Mouse (Mus musculus) ovary, adult 18-20 months (tissue): Measurements from ENCODE around the gene Olfr54.
"Not testable (repeated sequence)": the region's sequence is repeated elsewhere in the genome, so short reads cannot be mapped to it uniquely, and the experiment has no call there.

ENCODE experiments used
- DNase-seq: peaks from one replicate; pipeline ENCODE4 v3.0.0; 2022; ENCODE audit warnings: low spot score, mixed read lengths

Olfr54 gene

DNA sequence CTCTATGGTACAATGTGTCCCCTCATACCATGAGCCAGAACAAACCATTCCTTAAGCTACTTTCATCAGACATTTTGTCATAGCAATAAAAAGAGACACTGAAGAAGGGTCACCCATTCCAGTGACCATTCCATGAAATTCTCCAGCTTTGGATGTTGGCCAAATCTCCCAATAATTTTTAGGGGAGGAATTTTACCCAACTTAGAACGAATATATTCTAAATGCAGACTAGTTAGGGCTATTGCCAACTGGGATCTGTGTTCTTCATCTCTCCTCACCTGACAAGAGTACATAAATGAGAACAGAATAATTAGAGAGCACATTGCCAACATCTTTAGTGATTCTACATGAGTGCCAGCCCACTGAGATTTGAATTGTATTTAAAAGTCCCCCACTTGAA lies at the start of gene Olfr54:
TSS of gene Olfr54 (plus strand) at position 301 of the 400 bp plus-strand sequence.
- no peak for DNase-seq

- no peak for DNase-seq
These were observed 49.1 kb upstream of the Olfr54 start for GRCm38 (mm10) chr11:50964886-50965285.

DNA sequence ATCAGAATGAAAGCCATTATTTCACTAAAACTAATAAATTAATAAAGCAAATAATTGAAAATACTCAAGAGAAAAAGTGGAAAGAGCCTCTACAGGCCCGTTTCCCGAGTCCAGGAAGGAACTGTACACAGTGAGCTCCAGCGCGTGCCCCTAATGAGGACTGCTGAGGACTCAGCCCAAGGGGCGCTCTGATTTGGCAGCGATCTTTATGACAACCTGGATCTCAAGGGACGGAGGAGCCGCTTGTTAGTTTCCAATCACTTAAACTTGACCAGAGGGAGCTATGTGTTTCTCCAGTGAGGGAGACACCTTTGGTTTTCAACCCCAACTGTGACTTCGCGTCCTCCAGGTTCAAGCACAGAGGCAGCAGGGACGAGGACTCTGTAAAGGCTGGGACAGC lies 47.8 kb upstream of the Olfr54 start, which contains the start of gene Olfr1378:
TSS of gene Olfr1378 (plus strand) at position 301 of the 400 bp plus-strand sequence.
- DNase-seq = no peak

- DNase-seq = no peak
These were observed 36.8 kb upstream of the Olfr54 start for GRCm38 (mm10) chr11:50977216-50977615.

GRCm38 (mm10) chr11:50981667-50982066 lies 32.4 kb upstream of the Olfr54 start, which contains the start of gene Olfr1377:
Olfr1377 (plus strand) TSS chr11:50981967.
- DNase-seq = no peak

GRCm38 (mm10) chr11:51003296-51003695 lies 10.7 kb upstream of the Olfr54 start, which contains the start of gene Olfr51:
Olfr51 (plus strand) TSS chr11:51003596.
- no peak for DNase-seq

DNA sequence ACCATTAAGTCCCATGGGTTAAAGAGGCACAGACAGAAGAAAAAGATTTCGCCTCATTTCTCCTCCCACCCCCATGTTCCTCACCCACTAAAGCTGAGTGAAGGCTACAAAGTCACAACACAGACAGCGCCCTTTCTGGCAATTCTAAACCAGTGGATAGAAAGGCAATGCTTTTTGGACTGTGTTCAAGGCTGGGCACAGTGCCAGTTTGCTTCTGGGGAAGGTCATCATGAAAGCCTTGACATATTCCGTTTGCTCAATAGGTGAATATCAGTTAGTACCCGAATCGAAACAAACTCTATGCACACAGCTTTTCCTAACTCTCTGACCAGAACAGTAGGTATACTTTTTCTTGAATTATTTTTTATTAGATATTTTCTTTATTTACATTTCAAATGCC lies 2.2 kb upstream of the Olfr54 start:
- DNase-seq = peak; percentile 78

- no peak for DNase-seq
These were observed 2.3 kb downstream of the Olfr54 start for GRCm38 (mm10) chr11:51016341-51016740.

DNA sequence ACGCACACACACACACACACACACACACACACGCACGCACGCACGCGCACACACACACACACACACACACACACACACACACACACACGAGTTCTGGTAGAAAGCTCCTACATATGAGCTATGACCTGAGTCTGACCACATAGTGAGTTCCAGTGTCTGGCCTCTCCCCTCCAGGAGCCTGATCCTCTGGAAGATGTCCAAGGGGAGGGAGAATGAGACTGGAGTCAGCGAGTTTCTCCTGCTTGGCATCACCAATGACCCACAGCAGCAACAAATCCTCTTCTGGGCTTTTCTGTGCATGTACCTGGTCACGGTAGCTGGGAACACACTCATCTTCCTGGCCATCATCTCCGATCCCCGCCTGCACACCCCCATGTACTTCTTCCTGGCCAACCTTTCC lies 12.8 kb downstream of the Olfr54 start:
- not testable (repeated sequence) for DNase-seq

- DNase-seq = not testable (repeated sequence)
These were observed 15.3 kb downstream of the Olfr54 start for GRCm38 (mm10) chr11:51029381-51029780.

- no peak for DNase-seq
These were observed 16.2 kb downstream of the Olfr54 start for GRCm38 (mm10) chr11:51030225-51030624.

GRCm38 (mm10) chr11:51032851-51033250 lies 18.8 kb downstream of the Olfr54 start:
- no peak for DNase-seq

DNA sequence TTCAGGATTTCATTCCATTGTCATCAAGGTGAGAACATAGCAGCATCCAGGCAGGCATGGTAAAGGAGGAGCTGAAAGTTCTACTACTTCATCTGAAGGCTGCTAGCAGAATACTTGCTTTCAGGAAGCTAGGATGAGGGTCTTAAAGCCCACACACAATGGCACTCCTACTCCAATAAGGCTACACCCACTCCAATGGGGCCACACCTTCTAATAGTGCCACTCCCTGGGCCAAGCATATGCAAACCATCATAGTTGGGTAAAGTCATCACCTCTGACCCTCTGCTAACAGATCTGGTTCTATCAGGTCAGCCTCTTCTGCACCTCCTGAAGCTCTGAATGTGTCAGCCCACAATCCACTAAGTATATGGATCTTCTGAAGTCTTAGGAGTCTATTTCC lies 20.1 kb downstream of the Olfr54 start:
- not testable (repeated sequence) for DNase-seq

DNA sequence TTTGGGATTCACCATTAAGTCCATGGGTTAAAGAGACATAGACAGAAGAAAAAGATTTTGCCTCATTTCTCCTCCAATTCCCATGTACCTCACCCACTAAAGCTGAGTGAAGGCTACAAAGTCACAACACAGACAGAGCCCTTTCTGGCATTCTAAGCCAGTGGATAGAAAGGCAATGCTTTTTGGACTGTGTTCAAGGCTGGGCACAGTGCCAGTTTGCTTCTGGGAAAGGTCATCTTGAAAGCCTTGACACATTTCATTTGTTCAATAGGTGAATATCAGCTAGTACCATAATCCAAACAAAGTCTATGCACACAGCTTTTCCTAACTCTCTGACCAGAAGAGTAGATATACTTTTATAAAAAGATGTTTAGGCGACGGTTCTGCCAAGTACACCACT lies 21.9 kb downstream of the Olfr54 start:
- DNase-seq = peak; percentile 21

GRCm38 (mm10) chr11:51044776-51045175 lies 30.7 kb downstream of the Olfr54 start:
- DNase-seq = not testable (repeated sequence)

GRCm38 (mm10) chr11:51047809-51048208 lies 33.8 kb downstream of the Olfr54 start, which contains the start of gene Olfr1375:
Olfr1375 (plus strand) TSS chr11:51048109.
- not testable (repeated sequence) for DNase-seq

DNA sequence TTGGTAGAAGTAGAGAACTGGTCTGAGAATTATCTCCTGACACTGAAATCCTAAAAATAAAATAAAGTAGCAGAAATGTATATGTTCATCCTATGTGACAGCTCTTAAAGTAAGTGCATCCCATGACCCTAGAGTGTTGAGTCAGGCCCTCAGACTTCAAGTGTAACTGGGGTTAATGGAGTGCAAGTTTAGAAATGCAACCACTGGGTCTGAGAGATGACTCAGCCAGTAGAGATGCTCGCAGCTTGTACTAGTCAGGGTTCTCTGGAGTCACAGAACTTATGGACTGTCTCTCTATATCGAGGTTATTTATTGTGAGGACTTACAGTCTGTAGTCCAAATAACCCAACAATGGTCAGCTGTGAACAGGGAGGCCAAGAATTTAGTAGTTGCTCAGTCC lies 37.6 kb downstream of the Olfr54 start:
- DNase-seq = no peak

GRCm38 (mm10) chr11:51053230-51053629 lies 39.2 kb downstream of the Olfr54 start:
- no peak for DNase-seq

DNA sequence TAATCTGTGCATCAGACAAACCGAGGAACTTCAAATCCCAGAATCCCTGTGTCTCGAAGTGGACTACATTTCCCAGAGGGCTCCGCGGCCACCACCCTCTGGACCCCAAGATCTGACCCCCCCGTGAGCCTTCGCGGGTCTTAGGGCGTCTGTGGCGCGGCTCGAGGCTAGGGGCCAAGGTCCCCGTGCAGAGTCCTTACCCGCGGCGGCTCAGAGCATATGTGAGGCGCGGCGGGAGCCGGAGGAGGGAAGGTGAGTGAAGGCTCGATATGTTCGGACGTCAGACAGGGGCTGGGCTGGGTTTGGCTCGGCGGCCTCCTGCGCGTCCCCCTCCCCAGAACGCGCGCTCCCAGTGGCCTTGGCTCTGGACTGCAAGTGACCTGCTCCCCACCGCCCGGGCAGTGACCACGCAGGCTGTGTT lies 45.1 kb downstream of the Olfr54 start, which contains the start of gene Zfp354a:
TSS of gene Zfp354a (plus strand) at position 107 of the 421 bp plus-strand sequence.
- DNase-seq = peak; percentile 58

DNA sequence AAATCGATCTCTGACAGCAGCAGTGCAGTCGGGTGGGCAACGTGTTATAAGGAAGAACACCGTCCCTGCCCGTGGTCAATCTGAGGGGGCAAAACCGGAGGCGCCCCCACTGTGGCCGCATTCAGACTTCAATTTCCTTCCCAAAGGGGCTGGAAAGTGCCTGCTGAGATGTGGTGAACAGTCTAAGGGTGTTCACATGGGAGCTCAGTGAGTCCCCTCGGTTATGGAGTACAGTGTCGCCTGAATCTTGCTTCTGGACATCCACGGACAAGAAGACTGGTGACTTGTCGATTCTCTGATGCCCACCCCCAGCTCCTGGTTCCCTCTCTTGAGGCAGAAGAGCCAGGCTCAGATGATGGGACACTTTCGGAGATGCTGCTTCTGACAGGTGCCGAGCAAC lies 45.6 kb downstream of the Olfr54 start:
- DNase-seq = no peak

DNA sequence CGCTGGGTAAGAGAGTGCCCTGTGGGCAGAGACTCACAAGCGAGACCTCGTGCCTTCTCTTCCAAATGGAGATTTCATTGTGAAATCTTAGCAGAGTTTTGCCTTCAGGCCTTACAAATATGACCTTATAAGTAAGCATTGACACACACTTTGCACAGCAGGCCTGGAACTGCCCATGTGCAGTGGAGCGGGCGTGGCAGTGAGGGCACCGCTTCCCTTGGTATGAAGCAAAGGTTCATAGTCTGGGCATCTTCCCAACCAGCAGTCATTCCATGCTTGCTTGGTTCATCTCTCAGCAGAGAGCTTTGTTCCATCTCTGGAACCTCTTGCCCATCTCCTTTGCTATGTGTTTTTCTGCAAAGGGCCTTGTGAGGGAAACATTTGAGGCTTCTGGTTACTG lies 46.9 kb downstream of the Olfr54 start:
- DNase-seq = no peak

DNA sequence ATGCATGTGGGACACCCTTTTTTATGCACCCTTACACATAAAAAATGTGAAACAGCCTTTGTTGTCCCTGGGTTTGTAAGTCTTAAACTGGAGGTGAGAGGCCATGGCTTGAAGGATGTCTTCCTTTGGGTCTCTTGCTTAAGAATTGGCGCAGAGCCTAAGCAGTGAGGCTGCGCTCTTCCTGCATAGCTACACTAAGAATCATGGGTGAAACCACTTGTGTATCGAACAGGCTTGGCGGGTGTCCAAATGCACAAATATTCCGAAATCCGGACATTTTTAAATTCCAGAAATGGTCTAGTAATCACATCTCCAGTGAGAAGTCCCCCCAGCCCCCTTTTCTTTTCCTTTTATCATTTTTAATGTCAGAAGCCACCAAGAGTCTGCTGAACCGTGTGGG lies 49.2 kb downstream of the Olfr54 start:
- DNase-seq = no peak

DNA sequence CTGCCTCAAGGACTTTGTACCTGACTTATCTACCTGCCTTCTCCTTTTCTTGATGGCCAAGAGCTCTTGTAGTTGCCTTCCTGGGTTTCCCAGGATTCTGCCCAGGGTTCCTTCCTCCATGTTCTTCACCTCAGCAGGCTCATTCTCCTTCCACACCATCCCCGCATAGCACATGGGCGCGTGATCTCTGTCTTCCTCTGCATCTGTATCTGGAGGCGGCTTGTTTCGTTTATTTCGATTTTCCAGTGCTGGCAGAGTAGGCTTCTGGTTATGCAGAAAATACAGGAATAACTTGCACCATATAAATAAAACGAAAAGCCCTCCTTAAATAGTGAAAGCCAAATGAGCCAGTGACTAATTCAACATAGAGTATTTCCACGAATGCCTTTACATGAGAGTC lies 49.8 kb downstream of the Olfr54 start:
- DNase-seq = no peak
